Mouse (Mus musculus): ENCODE measurements around the gene 1700029H14Rik. TPM values are rescaled to one million over a fixed set of nuclear protein-coding genes. Genes with fewer than 3 reads are reported as not detected.
A peak's percentile ranks its signal among the peaks of the same experiment; 100 is the strongest.

Gene 1700029H14Rik
- polyA plus RNA-seq, 1 experiment, result not detected

GRCm38 (mm10) chr8:13530941-13531340 is 31.3 kb downstream of the 1700029H14Rik start:
- Histone ChIP-seq H3K4me2 (ENCODE audit: low read depth) (no peak overlapping the region), H3K79me2 (ENCODE audit: control insufficient read depth, insufficient read depth) (no peaks in the 10 kb centered on the region), H3K27me3 (ENCODE audit: control insufficient read depth, insufficient read depth, insufficient read length) (no peaks in the 10 kb centered on the region), H3K36me3 (ENCODE audit: control insufficient read depth, insufficient read depth) (no peaks in the 10 kb centered on the region), H3ac (ENCODE audit: control insufficient read depth, insufficient read length) (no peak overlapping the region), H3K4me3 (no peak overlapping the region)
- peak; percentile 55 for TF ChIP-seq USF1 (IDR thresholded peaks at IDR 0.05; ENCODE audit: low read depth)
- TF ChIP-seq SRF (IDR thresholded peaks at IDR 0.05; ENCODE audit: control insufficient read depth, insufficient read length, low read depth), result no peak

- H3K27me3 ChIP-seq (ENCODE audit: control insufficient read depth, insufficient read depth, insufficient read length), result no peaks in the 10 kb centered on the region
- H3K79me2 ChIP-seq (ENCODE audit: control insufficient read depth, insufficient read depth), result no peaks in the 10 kb centered on the region
- H3ac ChIP-seq (ENCODE audit: control insufficient read depth, insufficient read length), result no peak overlapping the region
- no peak for TF ChIP-seq POLR2A (IDR thresholded peaks at IDR 0.05; ENCODE audit: insufficient read length, low read depth)
- TF ChIP-seq TCF12 (IDR thresholded peaks at IDR 0.05; ENCODE audit: insufficient read depth, poor library complexity, severe bottlenecking), result no peak
- no peak for TF ChIP-seq REST (IDR thresholded peaks at IDR 0.05; ENCODE audit: insufficient read depth, insufficient read length)
- TF ChIP-seq MAX (IDR thresholded peaks at IDR 0.05; ENCODE audit: low read depth), result no peak
- no peak for TF ChIP-seq MYOD1 (IDR thresholded peaks at IDR 0.05; ENCODE audit: control insufficient read depth in 1 of 3, insufficient read length in 2 of 3, low read depth in 2 of 3)
- no peak for TF ChIP-seq MYOG (IDR thresholded peaks at IDR 0.05; ENCODE audit: control insufficient read depth in 1 of 3, insufficient read depth in 1 of 3, insufficient read length in 2 of 3, low read depth in 2 of 3)
- no peak for TF ChIP-seq USF1 (IDR thresholded peaks at IDR 0.05; ENCODE audit: low read depth)
- TF ChIP-seq CEBPB (IDR thresholded peaks at IDR 0.05; ENCODE audit: insufficient read depth, poor library complexity, severe bottlenecking), result no peak
- no peak for TF ChIP-seq POLR2AphosphoS2 (IDR thresholded peaks at IDR 0.05; ENCODE audit: insufficient read length, low read depth)
- TF ChIP-seq E2F4 (IDR thresholded peaks at IDR 0.05; ENCODE audit: insufficient read depth), result no peak
- no peak for TF ChIP-seq SRF (IDR thresholded peaks at IDR 0.05; ENCODE audit: control insufficient read depth, insufficient read length, low read depth)
- TF ChIP-seq TCF3 (IDR thresholded peaks at IDR 0.05; ENCODE audit: insufficient read length, low read depth), result no peak
- no peaks in the 10 kb centered on the region for H3K36me3 ChIP-seq (ENCODE audit: control insufficient read depth, insufficient read depth)
- no peak overlapping the region for H3K4me3 ChIP-seq
- H3K4me2 ChIP-seq (ENCODE audit: low read depth), result no peak overlapping the region
These were observed 31.9 kb downstream of the 1700029H14Rik start for GRCm38 (mm10) chr8:13530401-13530800.

GRCm38 (mm10) chr8:13529891-13530316 is 32.4 kb downstream of the 1700029H14Rik start:
- H3K79me2 ChIP-seq (ENCODE audit: control insufficient read depth, insufficient read depth), result no peaks in the 10 kb centered on the region
- no peak for TF ChIP-seq TCF12 (IDR thresholded peaks at IDR 0.05; ENCODE audit: insufficient read depth, poor library complexity, severe bottlenecking)
- TF ChIP-seq MYOG (IDR thresholded peaks at IDR 0.05; ENCODE audit: control insufficient read depth in 1 of 3, insufficient read depth in 1 of 3, insufficient read length in 2 of 3, low read depth in 2 of 3), result no peak
- no peak for TF ChIP-seq E2F4 (IDR thresholded peaks at IDR 0.05; ENCODE audit: insufficient read depth)
- TF ChIP-seq TCF3 (IDR thresholded peaks at IDR 0.05; ENCODE audit: insufficient read length, low read depth), result no peak
- TF ChIP-seq POLR2AphosphoS2 (IDR thresholded peaks at IDR 0.05; ENCODE audit: insufficient read length, low read depth), result no peak
- no peak for TF ChIP-seq POLR2A (IDR thresholded peaks at IDR 0.05; ENCODE audit: insufficient read length, low read depth)
- no peak for TF ChIP-seq CEBPB (IDR thresholded peaks at IDR 0.05; ENCODE audit: insufficient read depth, poor library complexity, severe bottlenecking)
- no peak overlapping the region for H3K4me3 ChIP-seq
- no peaks in the 10 kb centered on the region for H3K36me3 ChIP-seq (ENCODE audit: control insufficient read depth, insufficient read depth)
- no peak overlapping the region for H3K4me2 ChIP-seq (ENCODE audit: low read depth)
- peaks cover under 1% of the 10 kb centered on the region for H3K27me3 ChIP-seq (ENCODE audit: control insufficient read depth, insufficient read depth, insufficient read length)
- H3ac ChIP-seq (ENCODE audit: control insufficient read depth, insufficient read length), result no peak overlapping the region

- Histone ChIP-seq H3K4me2 (ENCODE audit: low read depth) (no peak overlapping the region), H3K36me3 (ENCODE audit: control insufficient read depth, insufficient read depth) (no peaks in the 10 kb centered on the region), H3ac (ENCODE audit: control insufficient read depth, insufficient read length) (no peak overlapping the region), H3K79me2 (ENCODE audit: control insufficient read depth, insufficient read depth) (no peaks in the 10 kb centered on the region), H3K4me3 (no peak overlapping the region), H3K27me3 (ENCODE audit: control insufficient read depth, insufficient read depth, insufficient read length) (peaks cover 7% of the 10 kb centered on the region)
- TF ChIP-seq TCF12 (IDR thresholded peaks at IDR 0.05; ENCODE audit: insufficient read depth, poor library complexity, severe bottlenecking) (no peak), MYOD1 (IDR thresholded peaks at IDR 0.05; ENCODE audit: control insufficient read depth in 1 of 3, insufficient read length in 2 of 3, low read depth in 2 of 3) (peak in 1 of 3 experiments; percentile 16)
These were observed 33.0 kb downstream of the 1700029H14Rik start for GRCm38 (mm10) chr8:13529011-13529840.

GRCm38 (mm10) chr8:13521392-13521791 is 40.9 kb downstream of the 1700029H14Rik start:
- H3K4me3 ChIP-seq, result no peak overlapping the region
- TF ChIP-seq E2F4 (IDR thresholded peaks at IDR 0.05; ENCODE audit: insufficient read depth), result no peak
- TF ChIP-seq USF1 (IDR thresholded peaks at IDR 0.05; ENCODE audit: low read depth), result no peak
- TF ChIP-seq TCF12 (IDR thresholded peaks at IDR 0.05; ENCODE audit: insufficient read depth, poor library complexity, severe bottlenecking), result no peak
- TF ChIP-seq MAX (IDR thresholded peaks at IDR 0.05; ENCODE audit: low read depth), result no peak
- no peak for TF ChIP-seq TCF3 (IDR thresholded peaks at IDR 0.05; ENCODE audit: insufficient read length, low read depth)
- TF ChIP-seq CEBPB (IDR thresholded peaks at IDR 0.05; ENCODE audit: insufficient read depth, poor library complexity, severe bottlenecking), result no peak
- TF ChIP-seq POLR2AphosphoS2 (IDR thresholded peaks at IDR 0.05; ENCODE audit: insufficient read length, low read depth), result no peak
- no peak for TF ChIP-seq MYOD1 (IDR thresholded peaks at IDR 0.05; ENCODE audit: control insufficient read depth in 1 of 3, insufficient read length in 2 of 3, low read depth in 2 of 3)
- no peak for TF ChIP-seq REST (IDR thresholded peaks at IDR 0.05; ENCODE audit: insufficient read depth, insufficient read length)
- no peak for TF ChIP-seq POLR2A (IDR thresholded peaks at IDR 0.05; ENCODE audit: insufficient read length, low read depth)
- no peak for TF ChIP-seq SRF (IDR thresholded peaks at IDR 0.05; ENCODE audit: control insufficient read depth, insufficient read length, low read depth)
- no peak for TF ChIP-seq MYOG (IDR thresholded peaks at IDR 0.05; ENCODE audit: control insufficient read depth in 1 of 3, insufficient read depth in 1 of 3, insufficient read length in 2 of 3, low read depth in 2 of 3)
- no peaks in the 10 kb centered on the region for H3K36me3 ChIP-seq (ENCODE audit: control insufficient read depth, insufficient read depth)
- H3K4me2 ChIP-seq (ENCODE audit: low read depth), result no peak overlapping the region
- peaks cover 43% of the 10 kb centered on the region for H3K27me3 ChIP-seq (ENCODE audit: control insufficient read depth, insufficient read depth, insufficient read length)
- H3ac ChIP-seq (ENCODE audit: control insufficient read depth, insufficient read length), result no peak overlapping the region
- no peaks in the 10 kb centered on the region for H3K79me2 ChIP-seq (ENCODE audit: control insufficient read depth, insufficient read depth)
